Mouse (Mus musculus) thymus, postnatal 4 days (tissue): ENCODE measurements around the gene Ankrd17.
A peak's percentile ranks its signal among the peaks of the same experiment; 100 is the strongest.

Experiments
- DNase-seq: peaks from one replicate; pipeline ENCODE4 v3.0.0; 2021

Gene Ankrd17

GRCm38 (mm10) chr5:90217226-90217625, 149.2 kb downstream of the Ankrd17 start:
- DNase-seq: no peak

- DNase-seq: no peak
Measured at GRCm38 (mm10) chr5:90213356-90213755, 153.0 kb downstream of the Ankrd17 start.

GRCm38 (mm10) chr5:90203168-90203567, 163.2 kb downstream of the Ankrd17 start:
- peak; percentile 54 for DNase-seq

- DNase-seq: no peak
Measured at GRCm38 (mm10) chr5:90202447-90203117, 163.8 kb downstream of the Ankrd17 start.

GRCm38 (mm10) chr5:90199922-90200632, 166.3 kb downstream of the Ankrd17 start:
- no peak for DNase-seq

- DNase-seq: peak; percentile 45
Measured at GRCm38 (mm10) chr5:90194831-90195230, 171.5 kb downstream of the Ankrd17 start.

- DNase-seq: no peak
Measured at GRCm38 (mm10) chr5:90182782-90183181, 183.6 kb downstream of the Ankrd17 start.

GRCm38 (mm10) chr5:90179094-90179493, 187.3 kb downstream of the Ankrd17 start:
- no peak for DNase-seq

GRCm38 (mm10) chr5:90178116-90178515, 188.3 kb downstream of the Ankrd17 start:
- DNase-seq: no peak
